Mouse (Mus musculus): ENCODE measurements around the gene Chrnb2. TPM values are rescaled to one million over a fixed set of nuclear protein-coding genes. Genes with fewer than 3 reads are reported as not detected.

Chrnb2 gene
- 0.23 and 0.33 TPM in 2 replicates for polyA plus RNA-seq (2012)

GRCm38 (mm10) chr3:89764119-89764724 lies at the start of gene Chrnb2:
Gene Chrnb2, minus strand, starts transcription at chr3:89764632.

GRCm38 (mm10) chr3:89772968-89773709 lies 8.7 kb upstream of the Chrnb2 start, which contains the start of gene Ube2q1:
Gene Ube2q1, plus strand, starts transcription at chr3:89773616.

GRCm38 (mm10) chr3:89714359-89715206 lies 49.8 kb downstream of the Chrnb2 start, which contains the start of gene Adar:
Gene Adar, plus strand, starts transcription at chr3:89715022.

Other genes starting within 250 kb of the Chrnb2 start
- 0.02 and 0.08 TPM in 2 replicates for gene Kcnn3, start 244.5 kb downstream of the Chrnb2 start, polyA plus RNA-seq (2012)
- gene Adar, start 49.6 kb downstream of the Chrnb2 start, polyA plus RNA-seq (2012), result 16.0 and 16.6 TPM in 2 replicates
- gene Ube2q1, start 9.0 kb upstream of the Chrnb2 start, polyA plus RNA-seq (2012), result 42.9 and 43.8 TPM in 2 replicates
- 0.02 and 0.03 TPM in 2 replicates for gene She, start 66.7 kb upstream of the Chrnb2 start, polyA plus RNA-seq (2012)
- 22.2 and 31.3 TPM in 2 replicates for gene Il6ra, start 148.6 kb upstream of the Chrnb2 start, polyA plus RNA-seq (2012)
- gene Atp8b2, start 198.9 kb upstream of the Chrnb2 start, polyA plus RNA-seq (2012), result 11.9 and 18.6 TPM in 2 replicates
- gene Hax1, start 234.1 kb upstream of the Chrnb2 start, polyA plus RNA-seq (2012), result 25.8 and 34.8 TPM in 2 replicates

Measured in megakaryocyte-erythroid progenitor cell, adult 5 weeks (primary cell).